Mouse (Mus musculus) ES-E14 (cell line): ENCODE measurements around the gene 1700020N01Rik. TPM values are rescaled to one million over a fixed set of nuclear protein-coding genes. Genes with fewer than 3 reads are reported as not detected.

Source experiments
- DNase-seq: peaks from one replicate; pipeline ENCODE4 v3.0.0-alpha.2; 2013; ENCODE audit warnings: low read depth, low spot score
- H3K27ac ChIP-seq: 2 replicates; pipeline ENCODE4 v1.5.1; 2012; ENCODE audit warnings: low read depth, mild to moderate bottlenecking, low read length, moderate library complexity, mixed read lengths; ENCODE audit not compliant: poor library complexity, insufficient read depth, severe bottlenecking
- H3K36me3 ChIP-seq: 2 replicates; pipeline ENCODE4 v1.6.1; 2012; ENCODE audit warnings: mild to moderate bottlenecking, low read length, moderate library complexity, mixed read lengths; ENCODE audit not compliant: control insufficient read depth, poor library complexity, insufficient read depth, severe bottlenecking
- H3K4me1 ChIP-seq, 2 experiments: fragments of 150-350 bp in 1 of 2; sonication (generic) in 1 of 2; 2 replicates each; pipeline ENCODE4 v1.6.1; 2012; ENCODE audit warnings: low read length in 2 of 2, mild to moderate bottlenecking in 1 of 2, mixed read lengths in 1 of 2; ENCODE audit not compliant: control insufficient read depth in 2 of 2, insufficient read depth in 2 of 2, poor library complexity in 1 of 2
- H3K4me3 ChIP-seq, 2 experiments: fragments of 150-350 bp in 1 of 2; sonication (generic) in 1 of 2; 2 replicates each; pipeline ENCODE4 v1.5.1; 2012; ENCODE audit warnings: low read length in 2 of 2, low read depth in 1 of 2, mild to moderate bottlenecking in 1 of 2, mixed read lengths in 1 of 2; ENCODE audit not compliant: insufficient read depth in 1 of 2, poor library complexity in 1 of 2, severe bottlenecking in 1 of 2
- H3K9ac ChIP-seq: 2 replicates; pipeline ENCODE4 v1.6.1; 2012; ENCODE audit warnings: low read depth, mild to moderate bottlenecking, low read length, mixed read lengths; ENCODE audit not compliant: poor library complexity, insufficient read depth, severe bottlenecking
- H3K9me3 ChIP-seq: fragments of 150-350 bp; sonication (generic); 2 replicates; pipeline ENCODE4 v1.6.1; 2012; ENCODE audit warnings: low read depth, mild to moderate bottlenecking, low read length; ENCODE audit not compliant: control insufficient read depth, insufficient read depth
- CHD2 ChIP-seq: IDR thresholded peaks from 2 replicates; pipeline ENCODE4 v1.6.1; 2014; ENCODE audit warnings: mild to moderate bottlenecking, low read depth, low read length, inconsistent platforms
- HCFC1 ChIP-seq: IDR thresholded peaks from 2 replicates; pipeline ENCODE4 v1.6.1; 2012; ENCODE audit warnings: low read length, inconsistent platforms, borderline replicate concordance; ENCODE audit not compliant: insufficient read depth
- MAFK ChIP-seq: IDR thresholded peaks from 2 replicates; pipeline ENCODE4 v1.6.1; 2014; ENCODE audit warnings: mild to moderate bottlenecking, low read depth, low read length, inconsistent platforms; ENCODE audit not compliant: insufficient read depth
- ZC3H11A ChIP-seq: IDR thresholded peaks from 2 replicates; pipeline ENCODE4 v1.6.1; 2012; ENCODE audit warnings: low read depth, mild to moderate bottlenecking, inconsistent platforms, low read length, borderline replicate concordance
- ZNF384 ChIP-seq: IDR thresholded peaks from 2 replicates; pipeline ENCODE4 v1.6.1; 2012; ENCODE audit warnings: low read depth, low read length, inconsistent platforms
- in situ Hi-C, 2 experiments: fragments of 600-800 bp; cut with MboI; formaldehyde crosslinking; loops; one replicate each; pipeline ENCODE4 v1.15.1; 2025; ENCODE audit warnings: low sequenced_read_pairs in 2 of 2, inconsistent platforms in 1 of 2; ENCODE audit not compliant: unreplicated experiment in 2 of 2
- total RNA-seq: library from RNA; depleted of rRNA; stranded (reverse); fragments of 300-350 nt; gene quantifications from 2 replicates; pipeline ENCODE4 v1.2.3, GENCODE M21; 2012

Gene 1700020N01Rik
- total RNA-seq, 1 experiment: 0.54 TPM

DNA sequence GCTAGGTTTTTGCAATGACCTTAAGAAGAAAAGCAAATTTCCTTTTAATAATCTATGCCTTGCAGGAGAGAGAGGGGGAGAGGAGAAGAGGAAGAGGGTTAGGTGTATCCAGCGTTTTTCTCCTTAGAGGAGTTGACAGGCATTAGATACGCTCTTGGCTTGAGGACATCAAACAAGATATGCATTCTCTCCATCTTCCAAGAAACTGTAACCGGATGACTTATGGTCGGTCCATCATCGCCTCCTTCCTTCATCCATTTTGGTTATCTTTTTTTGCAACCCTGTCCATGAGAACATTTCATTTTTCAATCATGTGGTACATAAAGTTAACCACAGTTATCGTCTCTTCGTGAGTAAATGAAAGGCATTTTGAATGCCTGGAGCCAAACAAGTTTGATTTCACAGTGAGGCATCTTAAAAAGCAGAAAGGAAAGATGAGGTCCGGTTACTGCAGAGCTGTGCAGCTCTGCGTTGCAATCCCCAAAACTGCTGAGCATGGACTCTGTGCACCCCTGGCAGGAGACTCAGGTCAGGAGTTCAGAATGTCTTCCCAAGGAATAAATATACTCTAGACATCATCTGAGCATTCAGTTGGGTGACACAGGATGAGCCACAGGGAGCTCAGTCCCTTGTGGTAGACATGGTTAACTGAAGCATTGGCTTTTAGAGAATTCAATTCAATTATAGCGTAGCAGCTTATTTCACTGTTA, 36.2 kb downstream of the 1700020N01Rik start:
- no peak overlapping the region for H3K27ac ChIP-seq
- H3K36me3 ChIP-seq: no peaks in the 10 kb centered on the region
- in situ Hi-C loops: no loop called here
- no peaks in the 10 kb centered on the region for H3K4me1 ChIP-seq
- no peak for DNase-seq
- H3K9ac ChIP-seq: no peak overlapping the region
- no peaks in the 10 kb centered on the region for H3K9me3 ChIP-seq
- TF ChIP-seq HCFC1: no peak
- no peak for TF ChIP-seq MAFK
- TF ChIP-seq ZNF384: no peak
- TF ChIP-seq ZC3H11A: no peak
- no peak for TF ChIP-seq CHD2
- no peak overlapping the region for H3K4me3 ChIP-seq

DNA sequence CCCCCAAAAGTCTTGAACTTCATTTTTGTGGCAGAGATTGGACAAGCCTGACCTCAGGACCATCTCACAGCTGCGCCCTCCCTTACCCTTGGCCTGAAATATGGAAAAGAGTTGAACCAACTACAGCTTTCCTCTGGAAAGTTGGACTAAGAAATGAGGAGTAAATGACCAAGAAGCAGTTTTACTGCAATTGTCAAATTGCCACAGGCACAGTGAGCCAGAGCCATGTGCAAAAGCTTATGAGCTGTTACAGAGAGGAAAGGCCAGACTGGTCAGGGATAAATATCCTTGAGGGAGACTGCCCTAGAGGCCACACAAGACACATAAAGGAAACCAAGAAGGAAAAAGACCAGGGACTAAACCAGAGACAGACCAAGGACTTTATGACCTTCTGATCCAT, 38.5 kb downstream of the 1700020N01Rik start:
- Histone ChIP-seq H3K4me1 (no peaks in the 10 kb centered on the region), H3K9me3 (no peaks in the 10 kb centered on the region), H3K4me3 (no peak overlapping the region), H3K27ac (no peak overlapping the region), H3K36me3 (no peaks in the 10 kb centered on the region), H3K9ac (no peak overlapping the region)
- TF ChIP-seq ZNF384: no peak
- no peak for TF ChIP-seq HCFC1
- no peak for TF ChIP-seq ZC3H11A
- no peak for TF ChIP-seq MAFK
- TF ChIP-seq CHD2: no peak
- in situ Hi-C loops: no loop called here
- DNase-seq: no peak

DNA sequence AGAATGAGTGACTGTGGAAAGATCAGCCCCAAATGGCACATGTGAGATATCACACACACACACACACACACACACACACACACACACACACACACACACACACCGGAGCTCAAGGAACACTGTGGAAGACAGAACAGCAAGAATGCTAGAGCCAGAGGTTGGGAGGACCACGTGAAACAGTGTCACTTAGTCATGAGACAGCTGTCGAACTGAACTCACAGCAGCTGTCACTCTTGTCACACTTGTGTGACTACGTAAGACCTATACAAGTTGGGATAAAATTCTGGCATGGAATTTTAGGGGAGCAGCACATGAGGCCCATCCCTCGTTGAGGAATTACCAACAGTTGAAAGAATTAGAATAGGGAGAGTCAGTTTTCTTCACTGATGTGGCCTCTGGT, 39.7 kb downstream of the 1700020N01Rik start:
- in situ Hi-C loops: no loop called here
- DNase-seq: no peak
- no peak overlapping the region for H3K4me3 ChIP-seq
- H3K9me3 ChIP-seq: no peaks in the 10 kb centered on the region
- no peaks in the 10 kb centered on the region for H3K4me1 ChIP-seq
- no peak overlapping the region for H3K9ac ChIP-seq
- no peak overlapping the region for H3K27ac ChIP-seq
- H3K36me3 ChIP-seq: no peaks in the 10 kb centered on the region
- TF ChIP-seq ZC3H11A: no peak
- TF ChIP-seq ZNF384: no peak
- no peak for TF ChIP-seq HCFC1
- TF ChIP-seq MAFK: no peak
- no peak for TF ChIP-seq CHD2

DNA sequence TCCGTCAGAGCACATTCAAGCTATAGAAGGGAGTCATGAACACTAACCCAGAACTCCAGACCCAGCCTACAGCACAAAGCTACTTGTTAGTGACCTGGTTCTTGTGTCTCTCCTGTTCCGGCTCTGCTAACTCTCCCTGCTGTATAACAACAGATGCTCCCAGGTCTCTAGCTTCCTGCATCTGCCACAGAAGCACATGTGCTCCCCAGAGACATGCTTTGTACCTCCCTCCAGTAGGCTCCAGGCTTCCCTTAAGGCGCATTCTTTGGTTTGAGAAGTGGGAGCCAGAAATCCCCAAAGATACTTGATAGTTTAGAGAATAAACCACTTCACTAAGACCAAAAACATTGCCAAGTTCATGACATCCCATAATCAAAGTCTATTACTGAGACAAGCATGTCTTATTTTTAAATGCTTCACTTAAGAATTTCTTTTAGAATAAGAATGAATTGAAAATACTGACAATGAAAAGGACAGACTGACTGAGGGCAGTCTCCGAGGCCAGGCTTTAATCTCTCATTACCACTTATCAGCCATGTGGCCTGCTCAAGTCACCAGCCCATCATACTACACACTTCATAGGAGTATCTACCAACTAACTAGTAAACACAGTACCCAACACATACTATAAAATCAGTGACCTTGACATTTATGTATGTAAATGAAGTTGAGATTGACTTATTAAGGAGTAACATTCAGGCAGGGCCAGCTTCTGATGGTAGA, 43.2 kb downstream of the 1700020N01Rik start:
- DNase-seq: no peak
- no peak overlapping the region for H3K27ac ChIP-seq
- no peak overlapping the region for H3K9ac ChIP-seq

More for the DNA sequence above, 43.2 kb downstream of the 1700020N01Rik start:
- Histone ChIP-seq H3K4me1 (no peaks in the 10 kb centered on the region), H3K9me3 (no peaks in the 10 kb centered on the region), H3K36me3 (no peaks in the 10 kb centered on the region), H3K4me3 (no peak overlapping the region)
- in situ Hi-C loops: no loop called here
- TF ChIP-seq HCFC1 (no peak), CHD2 (no peak), ZC3H11A (no peak), MAFK (no peak), ZNF384 (no peak)
